Mouse (Mus musculus) lung, adult 2 months (tissue): Measurements from ENCODE around the gene Brat1. TPM values are rescaled to one million over a fixed set of nuclear protein-coding genes. Genes with fewer than 3 reads are reported as not detected.

ENCODE experiments used
- DNase-seq: peaks from one replicate; pipeline ENCODE4 v3.0.0; 2022
- H3K4me1 ChIP-seq: fragments of 200-500 bp; 2 replicates; pipeline ENCODE4 v1.6.1; 2011; ENCODE audit warnings: low read length; ENCODE audit not compliant: control insufficient read depth, insufficient read depth
- H3K4me3 ChIP-seq: fragments of 200-500 bp; replicated peaks from 2 replicates; pipeline ENCODE3; 2011; ENCODE audit warnings: low read depth, mild to moderate bottlenecking, control low read depth, low read length; ENCODE audit errors: extremely low read depth
- CTCF ChIP-seq: fragments of 200-500 bp; IDR thresholded peaks from 2 replicates; pipeline ENCODE4 v1.5.1; 2011; ENCODE audit warnings: mild to moderate bottlenecking, low read length, control low read depth; ENCODE audit not compliant: insufficient read depth
- POLR2A ChIP-seq: fragments of 200-500 bp; IDR thresholded peaks from 2 replicates; pipeline ENCODE4 v1.6.1; 2011; ENCODE audit warnings: low read depth, mild to moderate bottlenecking, control low read depth, low read length, borderline replicate concordance; ENCODE audit errors: extremely low read depth
- WGBS: fragments of 180-500 bp; shearing (Covaris S2); methylation state at CpG from one replicate; pipeline ENCODE4 v1.1.7; 2018; 5-methylcytosine and 5-hydroxymethylcytosine counted together
- polyA plus RNA-seq: library from polyadenylated mRNA; depleted of rRNA; stranded (reverse); fragments of >200 nt; gene quantifications from 2 replicates; pipeline ENCODE4 v1.2.3, GENCODE M21; 2012

The Brat1 gene
- polyA plus RNA-seq, 1 experiment, result 31.6 TPM

DNA sequence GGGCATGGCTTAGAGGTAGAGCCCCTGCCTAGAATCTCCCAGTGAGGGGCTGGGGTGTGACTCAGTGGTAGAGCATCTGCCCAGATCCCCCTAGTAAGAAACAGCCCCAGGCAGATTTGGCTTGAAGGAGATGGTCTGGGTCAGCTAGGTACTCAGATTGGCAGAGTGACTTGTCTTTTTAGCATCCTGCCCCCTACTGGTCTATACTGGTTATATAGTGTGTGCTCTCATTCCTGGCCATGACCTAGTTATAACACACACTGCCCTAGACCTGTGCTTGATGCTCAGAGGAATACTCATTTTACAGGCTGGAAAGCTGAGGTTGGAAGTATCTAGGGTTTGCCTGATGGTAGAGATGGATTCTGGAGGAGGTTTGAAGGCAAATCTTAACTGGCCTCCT lies 37.1 kb downstream of the Brat1 start:
- TF ChIP-seq POLR2A (no peak), CTCF (0 out of 2 replicates have a peak, but pooled peaks have one; percentile 10)
- DNase-seq, result no peak
- Histone ChIP-seq H3K4me1 (no peaks in the 10 kb centered on the region), H3K4me3 (no peak overlapping the region)

DNA sequence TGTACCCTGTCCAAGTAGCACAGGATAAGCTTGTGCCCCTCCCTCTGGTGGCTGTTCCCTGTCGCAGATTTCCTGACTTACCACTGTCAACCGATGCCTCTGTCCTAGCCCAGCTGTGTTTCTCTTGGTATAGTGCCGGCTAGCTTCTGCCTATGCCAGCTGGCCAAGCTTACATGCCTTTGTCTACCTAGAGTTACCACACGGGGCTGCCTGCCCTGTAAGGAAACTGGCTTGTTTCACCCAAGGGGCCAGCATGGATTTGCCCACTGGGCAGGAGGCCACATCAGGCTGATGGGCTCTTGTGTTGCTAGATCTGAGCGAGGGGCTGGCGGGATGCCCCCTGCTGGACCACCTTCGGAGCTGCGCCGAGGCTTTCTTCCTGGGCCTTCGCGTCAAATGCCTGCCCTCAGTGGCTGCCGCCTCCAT lies 38.9 kb downstream of the Brat1 start:
- DNase-seq, result no peak
- 30% methylated on average over 12 of the region's 12 CpGs for WGBS

DNA sequence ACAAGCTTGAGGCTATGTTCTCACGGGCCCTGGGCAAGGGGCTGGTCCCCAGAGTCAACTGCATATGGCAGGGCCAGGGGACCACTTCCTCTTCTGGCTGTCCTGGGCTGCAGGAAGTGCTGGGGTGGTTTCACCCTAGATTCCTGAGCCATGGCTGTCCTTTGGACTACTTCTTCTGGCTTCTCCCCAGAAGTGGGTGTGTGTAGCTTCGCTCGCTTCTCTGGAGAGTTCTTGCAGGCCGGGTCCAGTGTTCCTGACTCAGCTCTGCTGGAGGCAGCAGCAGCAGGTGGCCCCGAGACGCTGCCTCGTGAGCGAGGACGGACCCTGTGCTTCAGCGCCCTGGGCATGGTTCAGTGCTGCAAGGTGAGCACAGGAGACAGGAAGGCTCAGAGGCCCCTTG lies 43.6 kb downstream of the Brat1 start:
- peaks cover 8% of the 10 kb centered on the region; the same call in 1 of the 2 replicates for H3K4me1 ChIP-seq
- TF ChIP-seq CTCF (no peak), POLR2A (no peak)
- DNase-seq, result no peak
- H3K4me3 ChIP-seq, result no peak overlapping the region
- 64% methylated on average over 10 of the region's 10 CpGs for WGBS

More for the DNA sequence above, 38.9 kb downstream of the Brat1 start:
- H3K4me1 ChIP-seq, result no peaks in the 10 kb centered on the region
- no peak for TF ChIP-seq CTCF
- no peak for TF ChIP-seq POLR2A
- H3K4me3 ChIP-seq, result no peak overlapping the region

DNA sequence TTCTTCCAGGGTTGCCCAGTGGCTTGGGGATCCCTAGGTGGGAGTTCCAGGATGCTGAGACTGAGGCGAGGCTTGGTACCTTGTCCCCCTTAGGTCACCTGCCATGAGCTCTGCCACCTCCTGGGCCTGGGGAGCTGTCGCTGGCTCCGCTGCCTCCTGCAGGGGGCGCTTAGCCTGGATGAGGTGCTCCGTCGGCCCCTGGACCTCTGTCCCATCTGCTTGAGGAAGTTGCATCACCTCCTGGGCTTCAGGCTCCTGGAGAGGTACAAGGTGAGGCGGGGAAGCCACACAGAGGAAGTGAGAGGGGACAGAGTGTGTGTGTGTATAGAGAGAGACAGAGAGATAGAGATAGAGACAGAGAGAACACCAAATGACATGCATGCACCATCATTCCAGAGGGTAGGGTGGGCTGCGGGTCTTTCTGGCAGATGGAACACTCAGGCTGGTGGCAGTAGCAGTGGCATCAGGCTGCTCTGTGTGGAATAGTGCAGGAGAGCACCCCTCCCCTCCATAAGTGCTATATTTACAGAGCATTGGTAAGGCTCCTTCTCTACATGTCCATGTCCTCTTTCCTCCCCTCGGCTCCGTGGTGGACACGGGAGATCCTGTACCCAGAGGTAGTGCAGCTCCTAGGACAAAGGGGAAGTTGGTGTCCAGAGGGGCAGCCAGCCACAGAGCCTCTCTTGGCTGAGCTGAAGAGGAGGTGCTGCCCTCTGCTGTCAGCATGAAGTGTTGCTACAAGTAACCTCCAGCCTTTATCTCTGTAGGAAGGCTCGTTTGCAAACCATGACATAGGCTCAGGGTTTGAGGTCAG lies 44.5 kb downstream of the Brat1 start:
- TF ChIP-seq POLR2A (peak; percentile 16; the same call in 1 of the 2 replicates), CTCF (peak; percentile 91)
- 8% methylated on average over 12 of the region's 12 CpGs for WGBS
- peaks cover 8% of the 10 kb centered on the region; the same call in 1 of the 2 replicates for H3K4me1 ChIP-seq
- DNase-seq, result peak; percentile 69
- peak overlapping the region; percentile 59 for H3K4me3 ChIP-seq

DNA sequence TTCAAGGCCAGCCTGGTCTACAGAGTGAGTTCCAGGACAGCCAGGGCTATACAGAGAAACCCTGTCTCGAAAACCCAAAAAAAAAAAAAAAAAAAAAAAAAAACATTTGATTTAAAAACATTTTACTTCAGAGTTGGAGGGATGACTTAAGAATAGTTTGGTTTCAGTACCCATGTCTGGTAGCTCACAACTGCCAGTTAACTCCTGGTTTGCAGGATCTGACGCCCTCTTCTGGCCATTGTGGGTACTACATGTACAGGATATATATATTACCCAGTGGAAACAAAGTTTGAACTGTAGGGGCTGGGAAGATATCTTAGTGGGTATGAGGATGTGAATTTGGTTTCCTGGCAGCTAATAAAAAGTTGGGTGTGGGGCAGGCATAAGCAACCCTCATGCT lies 46.1 kb downstream of the Brat1 start:
- DNase-seq, result no peak
- H3K4me3 ChIP-seq, result no peak overlapping the region
- TF ChIP-seq CTCF (peak; percentile 53), POLR2A (no peak)
- peaks cover 8% of the 10 kb centered on the region; the same call in 1 of the 2 replicates for H3K4me1 ChIP-seq
- 0% methylated on average over 1 of the region's 2 CpGs for WGBS

DNA sequence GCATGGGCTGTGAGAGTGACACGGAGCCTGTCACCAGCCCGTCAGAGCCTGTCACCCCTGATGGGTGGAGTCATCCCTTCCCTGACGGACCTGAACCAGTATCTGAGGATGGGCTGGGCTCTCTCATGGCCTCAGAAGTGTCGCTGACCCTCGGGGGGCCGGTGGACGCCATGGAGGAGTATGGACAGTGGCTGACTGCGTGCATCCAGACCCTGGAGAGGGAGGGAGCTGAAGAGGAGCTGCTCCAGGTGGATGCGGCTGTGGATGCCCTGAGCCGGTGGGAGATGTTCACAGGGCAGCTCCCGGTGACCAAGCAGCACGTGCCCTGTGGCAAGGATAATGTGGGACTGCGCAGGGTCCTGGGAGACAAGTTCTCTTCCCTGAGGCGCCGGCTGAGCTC lies 47.2 kb downstream of the Brat1 start:
- Histone ChIP-seq H3K4me3 (no peak overlapping the region), H3K4me1 (peaks cover 8% of the 10 kb centered on the region; the same call in 1 of the 2 replicates)
- TF ChIP-seq POLR2A, result no peak
- no peak for DNase-seq
- WGBS, result 93% methylated on average over 15 of the region's 15 CpGs

DNA sequence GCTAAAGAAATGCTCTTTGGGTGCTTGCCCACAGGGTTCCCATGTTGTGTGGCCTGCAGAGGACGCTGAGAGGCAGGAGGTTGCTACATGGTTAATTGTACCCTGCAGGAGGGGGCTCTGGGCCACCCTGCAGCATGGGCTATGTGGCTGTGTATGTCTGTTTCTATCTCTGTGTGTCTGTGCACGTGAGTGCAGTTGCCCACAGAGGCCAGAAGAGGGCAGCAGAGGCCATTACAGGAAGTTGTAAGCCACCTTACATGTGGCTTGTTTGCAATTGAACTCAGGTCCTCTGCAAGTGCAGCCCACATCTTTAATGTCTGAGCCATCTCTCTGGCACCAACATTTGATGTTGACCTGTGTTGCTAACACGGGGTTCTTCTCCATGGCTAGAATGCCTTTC lies 47.8 kb downstream of the Brat1 start:
- TF ChIP-seq POLR2A (no peak), CTCF (peak; percentile 45)
- 94% methylated on average over 3 of the region's 3 CpGs for WGBS
- no peak overlapping the region for H3K4me3 ChIP-seq
- H3K4me1 ChIP-seq, result peaks cover 8% of the 10 kb centered on the region; the same call in 1 of the 2 replicates
- no peak for DNase-seq

DNA sequence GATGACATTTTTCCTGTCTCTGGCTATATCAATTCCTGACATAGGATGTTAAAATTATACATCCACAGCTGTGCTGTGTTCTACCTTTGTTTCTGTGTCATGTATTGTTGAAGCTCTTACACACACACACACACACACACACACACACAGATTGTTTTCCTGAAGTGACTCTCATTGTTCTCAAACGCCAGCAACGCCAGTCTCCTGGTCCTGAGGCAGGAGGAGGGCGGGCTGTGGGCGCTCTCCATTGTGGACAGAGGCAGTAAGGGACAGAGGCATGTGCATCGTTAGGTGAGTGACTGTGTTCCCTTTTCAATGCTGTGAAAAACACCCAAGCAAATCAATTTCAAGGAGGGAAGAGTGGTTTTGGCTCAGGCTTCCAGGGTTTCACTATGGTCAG lies 48.4 kb downstream of the Brat1 start:
- WGBS, result 49% methylated on average over 5 of the region's 5 CpGs
- Histone ChIP-seq H3K4me3 (no peak overlapping the region), H3K4me1 (peaks cover 8% of the 10 kb centered on the region; the same call in 1 of the 2 replicates)
- TF ChIP-seq CTCF (no peak), POLR2A (no peak)
- no peak for DNase-seq

DNA sequence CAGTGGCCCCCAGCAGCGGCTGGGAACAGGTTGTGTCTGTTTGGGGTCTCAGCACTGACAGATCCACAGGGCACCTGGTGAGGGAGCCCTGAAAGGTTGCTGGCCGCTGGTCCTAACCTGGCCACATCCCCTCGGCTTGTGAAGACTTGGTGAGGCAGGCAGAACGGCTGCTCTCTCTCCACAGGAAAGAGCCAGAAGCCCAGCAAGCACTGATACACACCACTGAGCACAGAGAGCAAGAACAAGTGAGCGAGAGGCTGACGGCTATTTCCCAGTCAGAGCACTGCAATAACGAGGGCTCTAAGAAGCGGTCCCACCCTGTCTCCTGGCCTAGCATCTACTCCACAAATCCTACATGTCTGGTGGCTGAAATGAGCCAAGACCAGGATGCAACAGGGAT lies 54.1 kb downstream of the Brat1 start:
- no peak for DNase-seq
- 84% methylated on average over 8 of the region's 8 CpGs for WGBS
- peaks cover 7% of the 10 kb centered on the region; the same call in 1 of the 2 replicates for H3K4me1 ChIP-seq
- H3K4me3 ChIP-seq, result no peak overlapping the region
- TF ChIP-seq POLR2A (no peak), CTCF (no peak)

DNA sequence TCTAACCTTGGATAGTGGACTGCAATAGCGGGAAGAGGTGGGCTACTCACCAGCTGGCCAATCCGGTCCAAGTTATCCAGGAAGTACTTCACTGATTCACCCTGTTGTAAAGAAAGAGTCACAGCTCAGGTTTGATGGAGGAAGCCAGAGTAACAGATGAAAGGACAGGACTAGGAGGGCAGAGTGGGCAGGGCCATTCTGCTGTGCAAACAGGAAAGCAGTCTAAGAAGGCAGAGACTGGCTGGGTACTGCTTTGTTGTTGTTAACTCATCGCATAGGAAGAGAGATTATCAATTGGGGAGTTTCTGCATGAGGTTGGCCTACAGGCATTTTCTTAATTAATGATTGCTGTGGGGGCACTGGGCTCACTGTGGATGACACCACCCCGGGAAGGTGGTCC lies 57.7 kb downstream of the Brat1 start:
- 60% methylated on average over 4 of the region's 4 CpGs for WGBS
- no peak for TF ChIP-seq POLR2A
- TF ChIP-seq CTCF, result no peak
- Histone ChIP-seq H3K4me1 (peaks cover 17% of the 10 kb centered on the region), H3K4me3 (no peak overlapping the region)
- no peak for DNase-seq
